Mouse (Mus musculus) limb, embryonic 11.5 days (tissue): ENCODE data around the gene Dlx5. TPM values are rescaled to one million over a fixed set of nuclear protein-coding genes. Genes with fewer than 3 reads are reported as not detected.
A peak's percentile ranks its signal among the peaks of the same experiment; 100 is the strongest.

Experiments used
- ATAC-seq: fragments of 200-750 bp; cut with Nextera tagmentation; 2 replicates; pipeline ENCODE4 v1.8.0; 2017; ENCODE audit warnings: low read depth; ENCODE audit not compliant: insufficient number of reproducible peaks, low FRiP score, low TSS enrichment
- DNase-seq: peaks from one replicate; pipeline ENCODE4 v3.0.0-alpha.2; 2015; ENCODE audit warnings: low spot score
- H3K27ac ChIP-seq: fragments of 300-500 bp; sonication (generic); replicated peaks from 2 replicates; pipeline ENCODE4 v1.5.1; 2014; ENCODE audit warnings: low read depth, mild to moderate bottlenecking, low read length
- H3K27me3 ChIP-seq: fragments of 300-500 bp; sonication (generic); 2 replicates; pipeline ENCODE4 v1.6.1; 2014; ENCODE audit warnings: mild to moderate bottlenecking, low read length, mixed read lengths; ENCODE audit not compliant: control insufficient read depth, insufficient read depth
- H3K36me3 ChIP-seq: fragments of 300-500 bp; sonication (generic); 2 replicates; pipeline ENCODE4 v1.6.1; 2014; ENCODE audit warnings: mild to moderate bottlenecking, low read length, moderate library complexity, mixed read lengths; ENCODE audit not compliant: control insufficient read depth, insufficient read depth
- H3K4me1 ChIP-seq: fragments of 300-500 bp; sonication (generic); 2 replicates; pipeline ENCODE4 v1.6.1; 2014; ENCODE audit warnings: low read length, mixed read lengths; ENCODE audit not compliant: control insufficient read depth, insufficient read depth
- H3K4me2 ChIP-seq: fragments of 300-500 bp; sonication (generic); 2 replicates; pipeline ENCODE4 v1.6.1; 2014; ENCODE audit warnings: low read depth, mild to moderate bottlenecking, moderate library complexity; ENCODE audit not compliant: severe bottlenecking
- H3K4me3 ChIP-seq: fragments of 300-500 bp; sonication (generic); 2 replicates; pipeline ENCODE4 v1.5.1; 2014; ENCODE audit warnings: low read depth, low read length
- H3K9ac ChIP-seq: fragments of 300-500 bp; sonication (generic); 2 replicates; pipeline ENCODE4 v1.6.1; 2014; ENCODE audit warnings: mild to moderate bottlenecking, low read length
- H3K9me3 ChIP-seq: fragments of 300-500 bp; sonication (generic); 2 replicates; pipeline ENCODE4 v1.6.1; 2016; ENCODE audit warnings: low read length; ENCODE audit not compliant: control insufficient read depth
- WGBS: fragments of 180-500 bp; shearing (Covaris S2); extraction: QIAGEN DNeasy Blood & Tissue Kit; methylation state at CpG from one replicate; pipeline ENCODE4 v1.1.7; 2014; 5-methylcytosine and 5-hydroxymethylcytosine counted together
- polyA plus RNA-seq: library from polyadenylated mRNA; unstranded; fragments of >200 nt; fragmentation: Nextera tagmentation; extraction: Ambion mirVana; gene quantifications from 2 replicates; pipeline ENCODE4 v1.2.1, GENCODE M21; 2014

The Dlx5 gene
- polyA plus RNA-seq, 1 experiment from 2014 or later, result 15.5 TPM

DNA sequence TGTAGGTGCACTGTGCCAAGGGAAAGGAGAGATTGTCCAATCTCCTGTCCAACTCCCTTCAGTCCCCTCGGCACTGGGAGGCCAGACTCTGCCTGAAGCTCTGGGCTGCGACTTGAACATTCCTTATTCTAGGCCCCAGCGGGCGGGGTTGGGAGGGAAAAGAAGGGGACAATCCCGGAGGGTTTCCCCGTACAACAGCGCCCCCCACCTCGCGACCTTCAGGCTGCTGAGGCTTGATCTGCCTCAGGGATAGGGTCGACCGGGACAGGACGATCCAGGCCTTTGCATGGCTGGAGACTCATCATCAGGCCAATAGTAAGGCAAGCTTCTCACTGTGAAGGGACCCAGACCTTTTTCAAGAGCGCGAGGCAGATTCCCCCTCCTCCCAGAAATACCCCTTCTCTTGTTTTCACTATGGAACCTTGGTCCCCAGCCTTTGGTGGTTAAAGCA lies 3.0 kb downstream of the Dlx5 start:
- peak overlapping the region; percentile 8 for H3K4me2 ChIP-seq
- ATAC-seq (no peak), DNase-seq (peak; percentile 73)
- H3K27ac ChIP-seq, result no peak overlapping the region
- no peak overlapping the region for H3K9ac ChIP-seq
- 0% methylated on average over 14 of the region's 14 CpGs for WGBS
- H3K36me3 ChIP-seq, result no peaks in the 10 kb centered on the region
- H3K27me3 ChIP-seq, result peaks cover 78% of the 10 kb centered on the region
- H3K4me3 ChIP-seq, result peak overlapping the region; percentile 14; the same call in 1 of the 2 replicates
- H3K9me3 ChIP-seq, result no peaks in the 10 kb centered on the region
- H3K4me1 ChIP-seq, result peaks cover 11% of the 10 kb centered on the region

DNA sequence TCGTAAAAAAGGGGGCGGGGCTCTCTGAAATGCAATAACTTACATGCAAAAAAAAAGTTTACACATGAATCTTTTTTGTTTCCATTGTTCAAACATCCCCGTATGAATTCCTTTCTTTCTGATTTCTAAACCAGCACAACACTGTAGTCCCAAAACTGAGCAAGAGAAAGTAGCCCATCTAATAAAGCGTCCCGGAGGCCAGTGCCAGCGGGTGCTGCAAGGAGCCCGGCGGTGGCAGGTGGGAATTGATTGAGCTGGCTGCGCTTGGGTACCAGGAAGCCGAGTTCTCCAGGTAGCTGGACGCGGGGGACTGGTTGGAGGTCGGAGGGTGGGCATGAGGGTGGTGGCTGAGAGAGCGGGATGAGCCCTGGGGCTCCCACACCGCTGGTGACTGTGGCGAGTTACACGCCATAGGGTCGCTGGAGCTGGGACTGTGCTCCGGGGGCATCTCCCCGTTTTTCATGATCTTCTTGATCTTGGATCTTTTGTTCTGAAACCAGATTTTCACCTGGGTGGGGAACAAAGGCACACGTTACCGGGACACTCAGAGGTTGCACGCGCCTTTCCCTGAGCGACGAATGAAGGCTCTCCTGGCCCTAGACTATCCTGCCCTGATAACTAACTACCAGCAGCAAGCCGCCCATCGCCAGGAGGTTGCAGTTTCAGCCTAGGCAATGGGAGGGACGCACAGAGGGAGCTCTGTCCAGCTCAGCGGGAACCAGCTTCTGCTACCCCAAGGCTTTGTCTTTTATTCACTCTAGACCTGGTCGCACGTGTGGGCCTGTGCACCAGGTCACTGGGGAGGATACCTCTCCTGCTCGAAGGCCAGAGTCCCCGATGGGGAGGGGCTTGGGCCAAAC lies 3.7 kb downstream of the Dlx5 start:
- Histone ChIP-seq H3K36me3 (no peaks in the 10 kb centered on the region), H3K9ac (no peak overlapping the region; the same call in 1 of the 2 replicates), H3K4me2 (peak overlapping the region; percentile 5), H3K4me1 (peaks cover 11% of the 10 kb centered on the region), H3K27me3 (peaks cover 78% of the 10 kb centered on the region), H3K9me3 (no peaks in the 10 kb centered on the region), H3K4me3 (0 out of 2 replicates have a peak overlapping the region, but pooled peaks have one; percentile 5), H3K27ac (no peak overlapping the region)
- DNase-seq (peak; percentile 64), ATAC-seq (0 out of 2 replicates have a peak, but pooled peaks have one; percentile 24)
- 4% methylated on average over 34 of the region's 34 CpGs for WGBS

DNA sequence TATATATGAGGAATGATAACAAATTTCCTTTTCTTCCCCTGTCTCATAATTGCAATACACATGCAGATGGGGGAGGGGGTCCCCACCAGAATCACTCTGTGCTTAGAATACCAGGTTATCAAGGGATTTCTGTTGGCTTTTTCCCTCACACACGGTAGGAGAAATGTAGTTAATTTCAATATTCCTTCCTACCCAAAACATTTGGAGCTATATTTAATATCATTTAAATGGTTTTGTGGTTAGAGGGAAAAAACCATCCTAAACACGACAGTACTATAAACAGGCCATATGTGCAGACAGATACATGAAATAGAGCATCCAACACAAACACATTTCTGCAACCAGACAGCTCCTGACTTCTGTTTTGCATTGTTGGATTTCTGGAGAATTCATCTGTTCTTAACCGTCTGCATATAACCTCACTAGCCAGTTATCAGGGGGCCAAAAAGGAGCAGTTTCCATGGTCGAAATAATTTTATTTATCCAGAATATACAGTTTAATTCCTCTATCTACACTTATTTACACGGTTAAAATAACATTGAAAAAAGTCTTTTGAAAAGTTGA lies 4.5 kb downstream of the Dlx5 start:
- no peak overlapping the region for H3K9ac ChIP-seq

DNA sequence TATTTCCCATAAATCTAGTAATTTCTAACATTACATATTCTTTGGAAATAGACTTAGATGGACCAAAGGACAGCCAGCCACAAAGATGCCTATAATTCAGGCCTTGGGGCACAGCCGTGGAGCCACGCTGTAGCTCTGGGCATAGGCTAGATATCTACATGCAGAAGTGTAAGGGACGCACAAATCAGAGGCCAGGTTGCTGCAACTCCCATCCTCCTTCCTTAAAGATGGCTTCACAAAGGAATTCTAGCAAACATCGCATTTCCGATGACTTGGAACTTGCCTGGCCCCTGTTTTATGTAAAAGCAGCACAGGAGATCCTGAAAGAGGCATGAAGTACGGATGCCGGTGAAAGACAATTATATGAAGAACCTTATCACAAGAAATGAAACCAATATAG lies 5.2 kb downstream of the Dlx5 start:
- Histone ChIP-seq H3K9ac (no peak overlapping the region), H3K27ac (no peak overlapping the region), H3K27me3 (peaks cover 82% of the 10 kb centered on the region), H3K4me3 (no peak overlapping the region), H3K9me3 (no peaks in the 10 kb centered on the region), H3K36me3 (no peaks in the 10 kb centered on the region), H3K4me2 (no peak overlapping the region), H3K4me1 (peaks cover 11% of the 10 kb centered on the region)
- DNase-seq, result peak; percentile 36
- ATAC-seq, result no peak
- WGBS, result 11% methylated on average over 7 of the region's 7 CpGs

More for the DNA sequence above, 4.5 kb downstream of the Dlx5 start:
- H3K27me3 ChIP-seq, result peaks cover 77% of the 10 kb centered on the region
- peaks cover 11% of the 10 kb centered on the region for H3K4me1 ChIP-seq
- no peak overlapping the region for H3K27ac ChIP-seq
- H3K4me3 ChIP-seq, result no peak overlapping the region
- 12% methylated on average over 5 of the region's 5 CpGs for WGBS
- no peak for ATAC-seq
- DNase-seq, result no peak
- H3K4me2 ChIP-seq, result no peak overlapping the region
- H3K36me3 ChIP-seq, result no peaks in the 10 kb centered on the region
- H3K9me3 ChIP-seq, result no peaks in the 10 kb centered on the region

DNA sequence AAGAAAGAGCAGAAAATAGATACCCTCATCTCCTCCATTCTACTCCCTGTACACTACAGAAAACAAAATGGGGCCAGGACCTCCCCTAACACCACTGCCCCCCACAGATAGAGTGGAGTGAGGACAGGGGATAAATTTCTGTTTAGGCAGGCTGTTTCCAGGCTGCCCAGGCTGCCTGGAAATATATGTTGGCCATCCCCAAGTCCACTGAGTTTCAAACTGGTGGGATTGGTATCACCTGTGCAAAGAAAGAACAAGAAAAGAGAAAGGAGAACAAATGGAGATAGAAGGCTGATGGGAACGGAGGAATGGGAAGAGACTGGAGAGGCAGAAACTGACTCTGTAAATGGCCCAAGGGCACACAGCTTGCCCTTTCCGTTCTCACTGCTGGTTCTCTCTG lies 5.7 kb downstream of the Dlx5 start:
- ATAC-seq (no peak), DNase-seq (peak; percentile 27)
- Histone ChIP-seq H3K9me3 (no peaks in the 10 kb centered on the region), H3K4me2 (no peak overlapping the region), H3K36me3 (no peaks in the 10 kb centered on the region), H3K4me3 (no peak overlapping the region), H3K9ac (no peak overlapping the region), H3K27ac (no peak overlapping the region), H3K27me3 (peaks cover 87% of the 10 kb centered on the region), H3K4me1 (peaks cover 7% of the 10 kb centered on the region)
- WGBS, result 5% methylated on average over 2 of the region's 2 CpGs

DNA sequence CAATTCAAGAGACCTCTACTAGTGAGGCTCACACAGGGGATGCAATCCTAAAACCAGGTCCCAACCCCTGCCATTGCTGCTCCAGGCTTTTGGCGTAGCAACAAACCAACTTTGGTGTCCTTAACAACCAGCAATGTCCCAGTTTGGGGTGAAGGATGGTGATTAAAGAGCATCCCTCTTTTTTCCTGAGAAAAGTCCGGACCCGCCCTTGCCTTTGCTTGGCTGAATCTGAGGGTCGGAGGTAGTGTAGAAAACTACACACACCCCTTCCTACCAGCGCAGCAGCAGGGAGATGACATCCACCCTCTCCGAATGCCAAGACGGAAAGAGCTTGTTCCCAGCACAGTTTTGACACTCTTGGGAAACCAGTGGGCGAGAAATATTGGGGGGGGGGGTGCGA lies 6.2 kb downstream of the Dlx5 start:
- H3K4me1 ChIP-seq, result peaks cover 3% of the 10 kb centered on the region; the same call in 1 of the 2 replicates
- WGBS, result 5% methylated on average over 9 of the region's 9 CpGs
- no peak overlapping the region for H3K9ac ChIP-seq
- H3K9me3 ChIP-seq, result no peaks in the 10 kb centered on the region
- H3K27ac ChIP-seq, result no peak overlapping the region
- H3K4me3 ChIP-seq, result no peak overlapping the region
- ATAC-seq (no peak), DNase-seq (peak; percentile 37)
- no peaks in the 10 kb centered on the region for H3K36me3 ChIP-seq
- H3K4me2 ChIP-seq, result no peak overlapping the region
- H3K27me3 ChIP-seq, result peaks cover 88% of the 10 kb centered on the region

DNA sequence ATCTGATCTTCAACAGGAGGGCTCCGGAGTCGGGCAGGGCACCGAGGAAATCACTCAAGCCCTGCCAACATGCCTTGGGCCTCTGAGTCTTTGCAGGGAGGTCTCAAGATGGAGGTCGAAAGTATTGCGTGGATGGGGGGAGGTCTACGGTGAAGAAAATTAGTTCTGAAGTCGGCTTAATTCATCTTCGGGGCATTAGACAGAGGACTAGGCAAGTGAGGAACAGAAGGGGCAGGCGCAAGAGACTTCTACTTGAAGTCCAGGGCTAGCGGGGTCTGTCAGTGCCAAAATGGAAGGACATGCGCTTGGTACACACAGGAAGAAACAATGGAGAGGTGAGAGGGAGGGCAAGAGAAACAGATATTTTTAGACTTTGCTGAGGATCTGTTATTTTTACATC lies 6.7 kb downstream of the Dlx5 start:
- no peak overlapping the region for H3K4me3 ChIP-seq
- ATAC-seq (no peak), DNase-seq (peak; percentile 56)
- peaks cover 3% of the 10 kb centered on the region; the same call in 1 of the 2 replicates for H3K4me1 ChIP-seq
- H3K36me3 ChIP-seq, result no peaks in the 10 kb centered on the region
- peaks cover 92% of the 10 kb centered on the region for H3K27me3 ChIP-seq
- H3K27ac ChIP-seq, result no peak overlapping the region
- H3K9me3 ChIP-seq, result no peaks in the 10 kb centered on the region
- WGBS, result 0% methylated on average over 11 of the region's 11 CpGs
- no peak overlapping the region for H3K9ac ChIP-seq
- no peak overlapping the region for H3K4me2 ChIP-seq

DNA sequence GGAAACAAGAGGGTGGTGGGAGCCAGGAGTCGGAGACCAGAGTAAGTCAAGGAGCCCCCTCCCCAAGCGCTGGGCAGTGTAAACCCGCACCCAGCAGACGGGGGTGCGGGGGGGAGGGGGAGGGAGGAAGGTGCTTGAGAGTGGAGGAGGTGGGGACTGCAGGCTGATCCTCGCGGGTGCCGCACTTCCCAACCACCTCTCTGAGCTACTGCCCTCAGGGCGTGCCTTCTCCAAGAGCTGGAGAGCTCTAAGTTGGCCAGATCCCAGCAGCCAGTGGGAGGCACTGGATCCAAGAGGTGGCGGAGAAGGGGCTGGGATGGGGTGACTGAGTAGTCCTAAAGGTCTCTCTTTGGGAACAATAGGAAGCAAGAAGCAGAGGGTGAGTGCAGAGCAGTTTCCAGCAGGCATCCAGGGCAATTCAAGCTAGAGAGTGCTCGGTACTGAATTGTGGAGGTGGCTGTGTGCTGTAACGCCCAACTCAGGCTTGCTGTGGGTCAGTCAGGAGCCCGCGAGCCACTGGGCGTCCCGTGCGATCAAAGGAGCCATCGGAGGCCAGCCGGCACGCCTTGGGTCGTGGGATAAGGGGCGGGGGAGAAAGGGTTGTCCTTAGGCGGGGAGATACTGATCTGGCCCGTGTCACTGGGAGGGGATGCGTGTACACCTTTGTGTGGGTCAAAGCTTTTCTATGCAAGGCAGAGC lies 7.7 kb downstream of the Dlx5 start:
- Histone ChIP-seq H3K9me3 (no peaks in the 10 kb centered on the region), H3K4me2 (0 out of 2 replicates have a peak overlapping the region, but pooled peaks have one; percentile 7), H3K4me3 (no peak overlapping the region), H3K9ac (0 out of 2 replicates have a peak overlapping the region, but pooled peaks have one; percentile 17), H3K27ac (no peak overlapping the region), H3K4me1 (peaks cover 3% of the 10 kb centered on the region; the same call in 1 of the 2 replicates), H3K27me3 (peaks cover 92% of the 10 kb centered on the region), H3K36me3 (no peaks in the 10 kb centered on the region)
- 1% methylated on average over 25 of the region's 25 CpGs for WGBS
- DNase-seq (peak; percentile 64), ATAC-seq (0 out of 2 replicates have a peak, but pooled peaks have one; percentile 27)
